Mouse (Mus musculus): ENCODE measurements around the gene Soga3.
A peak's percentile ranks its signal among the peaks of the same experiment; 100 is the strongest.

Gene Soga3

DNA sequence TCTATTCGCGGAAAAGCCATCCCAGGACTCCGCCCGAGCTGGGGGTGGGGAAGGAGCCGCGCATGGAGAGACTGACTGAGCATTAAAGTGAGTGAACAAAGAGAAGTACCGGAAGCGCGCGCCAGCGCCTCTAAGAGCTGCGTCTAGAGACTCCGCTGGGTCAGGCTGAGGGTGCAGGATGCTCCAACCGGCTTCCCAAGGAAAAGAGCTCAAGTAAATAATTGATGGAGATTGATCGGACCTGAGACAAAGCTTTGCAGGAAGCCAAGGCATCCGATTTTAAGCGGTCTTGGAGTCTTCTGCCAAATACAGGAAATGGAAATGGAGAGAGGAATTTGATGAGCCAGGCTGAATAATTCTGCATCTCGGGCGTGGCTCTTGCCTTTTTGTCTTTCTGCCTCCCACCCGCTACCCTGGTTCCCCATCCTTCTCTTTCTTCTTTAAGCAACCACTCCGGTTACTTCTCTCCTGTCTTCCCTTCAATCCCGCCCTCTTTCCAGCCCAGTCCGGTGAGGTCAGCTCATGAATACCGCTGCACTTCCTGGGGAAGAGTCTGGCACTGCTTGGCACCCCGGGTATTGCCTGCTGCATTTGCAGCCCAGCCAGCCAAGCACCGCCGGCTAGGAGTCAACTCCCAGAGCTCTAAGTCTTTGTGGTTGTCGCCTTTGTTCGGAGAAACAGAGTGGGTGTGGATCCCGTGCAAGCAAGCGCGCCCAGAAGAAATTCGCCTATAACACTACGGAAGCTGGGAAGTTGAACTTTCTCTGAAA is at the start of gene Soga3:
Gene Soga3, plus strand, starts transcription at position 274 of the 770 bp plus-strand sequence.
- DNase-seq (ENCODE audit: low spot score), result peak; percentile 87

DNA sequence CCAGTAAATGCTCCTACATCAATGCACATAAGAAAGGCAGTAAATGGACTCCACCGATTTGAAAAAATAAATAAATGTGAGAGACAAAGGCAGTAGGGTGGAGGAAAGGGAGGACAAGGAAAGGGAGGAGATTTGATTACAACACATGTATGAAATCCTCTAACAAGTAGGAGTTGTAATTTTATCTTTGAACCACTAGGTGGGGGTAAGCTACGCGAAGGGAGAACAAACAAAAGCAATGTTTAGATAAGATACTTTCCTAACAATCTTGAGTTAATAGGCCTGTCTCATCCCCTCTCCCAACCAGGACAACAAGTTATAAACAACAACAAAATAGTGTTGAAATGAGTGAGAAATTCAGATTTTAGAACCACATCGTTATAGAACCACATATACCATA is 36.7 kb upstream of the Soga3 start:
- DNase-seq (ENCODE audit: low spot score), result peak; percentile 75

DNA sequence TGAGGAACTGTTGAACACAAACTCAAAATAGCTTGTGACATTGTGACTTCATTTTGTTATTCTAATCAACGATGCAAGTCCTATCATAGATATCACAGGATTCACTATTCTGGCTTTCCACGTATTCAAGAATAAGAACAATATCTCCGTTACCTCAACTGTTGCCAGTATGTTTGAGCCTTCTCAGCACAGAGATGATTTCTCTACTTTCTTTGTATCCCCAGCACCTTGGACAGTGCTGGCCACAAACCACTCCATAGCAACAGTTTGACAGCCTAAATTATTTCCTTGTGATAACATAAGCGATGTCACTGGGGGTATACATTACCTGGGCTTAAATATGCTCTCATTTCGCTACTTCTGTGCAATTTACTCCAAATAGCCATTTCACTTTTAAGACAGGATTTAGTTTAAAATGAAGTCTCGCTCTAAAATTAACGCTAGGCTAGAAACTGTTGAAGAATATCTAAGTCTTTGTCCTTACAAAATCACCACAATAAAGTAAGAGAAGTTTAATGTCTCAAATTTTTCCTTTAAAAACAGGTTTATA is 1.0 kb upstream of the Soga3 start:
- peak; percentile 35 for DNase-seq (ENCODE audit: low spot score)

GRCm38 (mm10) chr10:29144612-29145405 is 1.2 kb downstream of the Soga3 start:
- DNase-seq (ENCODE audit: low spot score), result no peak

GRCm38 (mm10) chr10:29146198-29146857 is 2.7 kb downstream of the Soga3 start:
- DNase-seq (ENCODE audit: low spot score), result no peak

DNA sequence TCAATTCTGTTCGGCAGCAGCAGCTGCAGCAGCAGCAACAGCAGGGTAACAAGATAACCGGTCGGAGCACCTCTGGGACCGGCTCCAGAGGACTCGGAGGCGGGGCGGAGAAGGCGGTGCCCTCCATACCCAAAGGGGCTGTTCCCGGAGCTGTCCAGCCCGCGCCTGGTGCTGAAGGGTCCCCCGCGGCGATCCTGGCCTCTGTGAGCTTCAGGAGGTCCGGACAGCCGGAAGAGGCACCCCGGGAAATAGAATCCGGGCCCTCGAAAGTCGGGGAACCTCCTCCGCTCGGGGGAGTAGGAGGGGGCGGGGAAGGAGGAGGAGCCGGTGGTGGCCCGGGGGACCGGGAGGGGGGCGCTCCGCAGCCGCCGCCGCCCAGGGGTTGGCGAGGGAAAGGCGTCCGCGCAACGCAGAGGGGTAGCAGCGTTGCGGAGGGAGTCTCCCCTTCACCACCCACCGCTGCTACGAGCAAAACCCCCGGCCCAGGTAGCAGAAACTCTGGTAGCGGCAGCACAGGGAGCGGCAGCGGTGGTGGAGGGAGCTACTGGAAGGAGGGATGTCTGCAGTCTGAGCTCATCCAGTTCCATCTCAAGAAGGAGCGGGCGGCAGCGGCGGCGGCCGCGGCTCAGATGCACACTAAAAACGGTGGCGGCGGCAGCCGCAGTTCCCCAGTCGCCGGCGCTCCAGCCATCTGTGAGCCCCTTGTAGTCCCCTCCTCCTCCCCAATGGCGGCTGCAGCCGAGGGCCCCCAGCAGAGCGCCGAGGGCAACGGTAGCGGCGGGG is 3.4 kb downstream of the Soga3 start:
- DNase-seq (ENCODE audit: low spot score), result peak; percentile 80

GRCm38 (mm10) chr10:29147641-29147990 is 4.0 kb downstream of the Soga3 start:
- no peak for DNase-seq (ENCODE audit: low spot score)

DNA sequence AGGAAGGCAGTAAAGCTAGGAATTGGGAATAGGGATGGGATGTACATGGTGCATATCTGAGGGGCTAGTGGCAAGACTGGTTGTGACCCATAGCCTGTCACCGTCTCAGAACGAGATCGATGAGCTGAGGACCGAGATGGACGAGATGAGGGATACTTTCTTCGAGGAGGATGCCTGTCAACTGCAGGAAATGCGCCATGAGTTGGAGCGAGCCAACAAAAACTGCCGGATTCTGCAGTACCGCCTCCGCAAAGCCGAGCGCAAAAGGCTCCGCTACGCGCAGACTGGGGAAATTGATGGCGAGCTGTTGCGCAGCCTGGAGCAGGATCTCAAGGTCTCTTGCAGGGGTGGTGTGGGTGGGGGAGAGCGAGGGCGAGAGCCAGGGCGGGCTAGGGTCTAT is 4.4 kb downstream of the Soga3 start:
- peak; percentile 44 for DNase-seq (ENCODE audit: low spot score)

DNA sequence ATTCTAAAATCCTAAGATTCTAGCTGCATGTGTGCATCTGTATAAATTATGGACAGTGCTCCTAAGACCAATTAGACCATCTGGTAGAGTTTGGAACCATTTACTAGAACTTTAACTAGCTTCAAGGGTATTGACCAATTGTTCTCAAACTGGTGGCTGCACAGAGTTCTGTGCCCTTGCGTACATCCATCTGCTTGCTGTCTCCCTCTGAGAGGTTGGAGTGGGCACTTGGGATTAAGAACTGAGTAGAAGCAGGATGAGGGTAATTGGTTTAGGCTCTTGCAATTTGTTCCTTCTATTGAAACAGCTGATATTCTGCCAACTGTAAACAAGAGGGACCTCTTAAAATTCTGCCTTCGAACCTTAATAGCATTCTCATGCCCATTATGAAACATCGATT is 11.7 kb downstream of the Soga3 start:
- DNase-seq (ENCODE audit: low spot score), result no peak

DNA sequence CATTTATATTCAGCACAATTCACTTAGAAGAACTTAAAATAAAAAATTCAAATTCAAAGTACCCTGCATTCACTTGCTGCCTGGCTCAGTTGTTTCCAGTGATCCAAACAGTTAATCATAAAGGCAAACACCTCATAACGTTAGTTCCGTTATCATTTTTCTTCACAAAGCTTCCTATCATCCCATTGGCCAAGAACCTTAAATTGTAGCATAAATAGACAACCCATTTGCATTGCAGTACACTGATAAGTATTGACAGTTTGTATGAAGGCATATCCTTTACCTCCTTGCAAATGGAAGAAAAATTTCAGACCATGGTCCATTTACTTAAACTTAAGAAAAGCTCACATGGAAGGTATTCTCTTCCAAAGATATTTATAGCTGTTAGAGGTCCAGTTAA is 18.0 kb downstream of the Soga3 start:
- no peak for DNase-seq (ENCODE audit: low spot score)

DNA sequence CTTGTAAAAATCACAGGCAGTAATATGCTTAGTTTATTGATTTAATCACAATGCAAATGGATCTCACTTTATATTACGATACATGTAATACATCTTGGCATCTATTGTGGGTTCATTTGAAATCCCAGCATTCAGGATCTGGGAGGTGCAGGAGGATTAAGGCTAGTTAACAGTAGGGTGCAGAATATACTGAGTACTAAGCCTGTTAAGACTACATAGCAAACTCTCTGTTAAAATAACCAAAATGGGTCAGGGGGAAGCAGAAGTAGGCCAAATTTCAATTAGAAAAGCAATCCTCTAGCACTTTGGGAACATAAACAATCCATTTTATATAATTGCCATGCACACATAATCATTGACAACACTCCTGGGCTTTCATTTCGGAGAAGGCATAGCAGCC is 30.1 kb downstream of the Soga3 start:
- no peak for DNase-seq (ENCODE audit: low spot score)

DNA sequence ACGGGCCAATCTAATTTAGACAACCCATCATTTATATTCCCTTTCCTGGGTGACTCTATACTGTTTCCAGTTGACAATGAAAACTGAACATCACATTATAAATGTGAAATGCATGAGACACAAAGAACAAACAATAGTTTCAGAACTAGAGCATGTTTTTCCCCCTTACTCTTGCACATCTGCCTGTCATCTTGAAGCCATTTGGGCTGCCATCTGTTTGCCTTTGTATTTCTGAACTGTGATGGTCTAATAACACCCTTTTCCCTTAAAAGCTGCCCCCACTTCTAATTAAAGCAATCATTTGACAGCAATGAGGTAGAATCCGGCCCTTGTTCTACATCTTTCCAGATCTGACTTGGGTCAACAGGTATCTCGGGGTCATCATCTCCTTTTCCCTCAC is 32.0 kb downstream of the Soga3 start:
- peak; percentile 22 for DNase-seq (ENCODE audit: low spot score)

DNA sequence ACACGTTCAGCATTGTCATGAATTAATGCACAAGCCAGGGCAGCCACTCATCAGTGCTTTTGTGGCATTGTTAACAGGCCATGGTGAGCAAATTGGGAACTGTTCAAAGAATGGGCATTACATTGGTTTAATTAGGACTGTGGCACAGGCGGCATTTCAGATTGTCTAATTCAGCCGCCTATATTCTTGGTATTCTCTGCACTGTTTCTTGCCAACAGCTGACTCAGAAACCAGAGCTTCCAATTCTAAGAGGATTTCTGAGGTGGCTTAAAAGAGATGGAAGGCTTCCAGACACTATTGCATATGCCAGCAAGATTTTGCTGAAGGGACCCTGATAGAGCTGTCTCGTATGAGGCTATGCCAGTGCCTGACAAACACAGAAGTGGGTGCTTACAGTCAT is 33.2 kb downstream of the Soga3 start:
- no peak for DNase-seq (ENCODE audit: low spot score)

DNA sequence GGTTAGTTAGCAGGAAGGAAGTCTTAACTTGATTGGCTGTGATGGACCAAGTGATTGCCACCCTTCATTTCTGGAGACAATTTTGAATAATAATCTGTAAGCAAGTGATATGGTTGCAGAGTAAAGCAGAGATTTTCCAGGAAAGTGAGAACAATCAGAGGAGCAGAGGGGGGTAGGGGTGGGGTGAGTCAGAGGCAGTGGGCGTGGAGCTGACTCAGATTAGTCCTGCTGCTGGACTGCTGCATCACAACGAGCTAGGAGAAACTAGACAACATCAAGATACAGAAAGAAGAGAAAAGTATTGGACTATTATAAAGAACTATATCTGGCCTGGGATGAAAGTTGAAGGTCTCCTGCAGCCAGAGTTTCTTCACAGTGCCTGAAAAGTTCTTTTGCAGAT is 34.4 kb downstream of the Soga3 start:
- DNase-seq (ENCODE audit: low spot score), result no peak

GRCm38 (mm10) chr10:29180210-29180609 is 36.6 kb downstream of the Soga3 start:
- DNase-seq (ENCODE audit: low spot score), result no peak

DNA sequence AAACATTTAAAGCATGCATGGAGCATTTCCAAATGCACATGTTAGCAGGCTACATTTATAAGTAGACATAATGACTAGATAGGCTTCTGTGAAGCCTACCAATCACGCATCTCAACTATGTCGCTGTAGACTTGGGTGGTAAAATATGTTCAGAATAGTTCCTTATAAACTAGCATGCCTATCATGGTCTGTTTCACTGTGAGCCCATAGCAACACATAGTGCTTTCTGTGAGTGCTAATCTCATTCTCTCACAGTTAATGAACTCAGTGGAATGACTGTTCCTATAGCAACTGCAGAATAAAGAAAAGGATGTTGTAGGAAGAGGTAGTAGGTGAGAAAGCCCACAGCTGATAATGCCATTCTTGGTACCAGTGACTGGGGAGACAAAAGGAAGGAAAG is 37.4 kb downstream of the Soga3 start:
- DNase-seq (ENCODE audit: low spot score), result no peak

DNA sequence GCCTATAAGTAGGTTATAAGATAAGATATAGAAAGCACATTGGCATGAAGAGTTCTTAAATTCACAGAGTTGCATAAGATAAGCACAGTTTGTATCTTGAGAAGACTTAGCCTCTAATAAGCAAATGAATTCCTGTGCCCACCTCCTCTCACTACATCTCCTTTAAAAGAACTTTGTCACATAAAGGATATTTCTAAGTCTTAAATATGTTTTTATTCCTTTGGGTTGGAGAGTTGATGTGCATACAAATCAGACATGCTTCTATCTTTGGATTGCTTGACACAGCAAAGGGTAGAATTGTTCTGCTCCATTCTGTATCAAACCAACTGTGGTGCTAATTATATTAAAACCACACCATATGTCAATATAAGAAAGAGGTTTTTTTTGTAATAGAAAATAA is 50.1 kb downstream of the Soga3 start:
- DNase-seq (ENCODE audit: low spot score), result no peak

DNA sequence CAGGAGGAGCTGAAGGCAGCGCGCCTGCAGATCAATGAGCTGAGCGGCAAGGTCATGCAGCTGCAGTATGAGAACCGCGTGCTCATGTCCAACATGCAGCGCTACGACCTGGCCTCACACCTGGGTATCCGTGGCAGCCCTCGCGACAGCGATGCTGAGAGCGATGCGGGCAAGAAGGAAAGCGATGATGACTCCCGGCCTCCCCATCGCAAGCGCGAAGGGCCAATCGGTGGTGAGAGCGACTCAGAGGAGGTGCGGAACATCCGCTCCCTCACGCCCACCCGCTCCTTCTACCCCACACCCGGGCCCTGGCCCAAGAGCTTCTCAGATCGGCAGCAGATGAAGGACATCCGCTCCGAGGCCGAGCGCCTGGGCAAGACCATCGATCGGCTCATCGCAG is 53.2 kb downstream of the Soga3 start:
- no peak for DNase-seq (ENCODE audit: low spot score)

DNA sequence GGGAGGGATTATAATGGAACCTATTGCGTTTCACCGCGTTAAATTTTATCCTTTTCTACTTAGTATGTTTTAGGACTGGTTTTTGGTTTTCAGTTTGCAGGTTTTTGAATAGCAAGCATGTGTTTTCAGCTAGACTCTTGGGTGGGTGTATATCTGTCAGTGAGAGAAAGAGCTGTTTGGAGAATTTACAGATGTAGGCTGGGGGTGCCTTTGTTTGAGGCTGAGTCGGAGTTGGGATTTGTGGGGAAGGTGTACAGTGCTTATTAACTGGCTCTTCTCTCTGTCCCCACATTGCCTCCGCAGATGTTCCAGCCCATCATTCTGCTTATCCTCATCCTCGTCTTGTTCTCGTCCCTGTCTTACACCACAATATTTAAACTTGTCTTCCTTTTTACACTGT is 55.0 kb downstream of the Soga3 start, which contains the start of gene Gm49353:
Gene Gm49353, plus strand, starts transcription at position 313 of the 400 bp plus-strand sequence.
- no peak for DNase-seq (ENCODE audit: low spot score)

GRCm38 (mm10) chr10:29199835-29200234 is 56.2 kb downstream of the Soga3 start:
- DNase-seq (ENCODE audit: low spot score), result no peak

- no peak for DNase-seq (ENCODE audit: low spot score)
These were observed 57.0 kb downstream of the Soga3 start for GRCm38 (mm10) chr10:29200609-29201008.

GRCm38 (mm10) chr10:29206730-29207129 is 63.1 kb downstream of the Soga3 start:
- peak; percentile 82 for DNase-seq (ENCODE audit: low spot score)
